Mouse (Mus musculus): Measurements from ENCODE around the gene Cacna1c. TPM values are rescaled to one million over a fixed set of nuclear protein-coding genes. Genes with fewer than 3 reads are reported as not detected.

Cacna1c gene
- polyA plus RNA-seq, 1 experiment from 2014 or later = 8.7 TPM

GRCm38 (mm10) chr6:118938386-118939096 is 257.7 kb downstream of the Cacna1c start:
- no peak overlapping the region for H3K9ac ChIP-seq (ENCODE audit: low read length)
- H3K27ac ChIP-seq (replicated peaks; ENCODE audit: low read depth, low read length) = no peak overlapping the region
- H3K9me3 ChIP-seq (ENCODE audit: control insufficient read depth, low read length) = no peaks in the 10 kb centered on the region
- no peaks in the 10 kb centered on the region for H3K27me3 ChIP-seq (ENCODE audit: control insufficient read depth, insufficient read depth, low read length)
- no peak for DNase-seq (ENCODE audit: low spot score)
- no peak for ATAC-seq (ENCODE audit: insufficient number of reproducible peaks, low FRiP score, low TSS enrichment, low read depth)
- no peak overlapping the region for H3K4me2 ChIP-seq (ENCODE audit: low read depth, severe bottlenecking)
- no peaks in the 10 kb centered on the region for H3K36me3 ChIP-seq (ENCODE audit: control insufficient read depth, insufficient read depth, low read length)
- H3K4me3 ChIP-seq (ENCODE audit: low read depth, low read length) = no peak overlapping the region
- peaks cover 15% of the 10 kb centered on the region for H3K4me1 ChIP-seq (ENCODE audit: control insufficient read depth, insufficient read depth, low read length)
- WGBS = 59% methylated on average over 13 of the region's 13 CpGs

GRCm38 (mm10) chr6:118937536-118937935 is 258.7 kb downstream of the Cacna1c start:
- Histone ChIP-seq H3K27ac (replicated peaks; ENCODE audit: low read depth, low read length) (no peak overlapping the region), H3K9me3 (ENCODE audit: control insufficient read depth, low read length) (no peaks in the 10 kb centered on the region), H3K27me3 (ENCODE audit: control insufficient read depth, insufficient read depth, low read length) (no peaks in the 10 kb centered on the region), H3K4me2 (ENCODE audit: low read depth, severe bottlenecking) (no peak overlapping the region), H3K4me3 (ENCODE audit: low read depth, low read length) (no peak overlapping the region), H3K9ac (ENCODE audit: low read length) (no peak overlapping the region), H3K36me3 (ENCODE audit: control insufficient read depth, insufficient read depth, low read length) (no peaks in the 10 kb centered on the region), H3K4me1 (ENCODE audit: control insufficient read depth, insufficient read depth, low read length) (peaks cover 15% of the 10 kb centered on the region)
- DNase-seq (ENCODE audit: low spot score) = no peak
- ATAC-seq (ENCODE audit: insufficient number of reproducible peaks, low FRiP score, low TSS enrichment, low read depth) = no peak
- WGBS = 92% methylated on average over 5 of the region's 5 CpGs

GRCm38 (mm10) chr6:118935520-118936415 is 260.4 kb downstream of the Cacna1c start:
- DNase-seq (ENCODE audit: low spot score) (no peak), ATAC-seq (ENCODE audit: insufficient number of reproducible peaks, low FRiP score, low TSS enrichment, low read depth) (no peak)
- no peak overlapping the region for H3K27ac ChIP-seq (replicated peaks; ENCODE audit: low read depth, low read length)
- no peaks in the 10 kb centered on the region for H3K9me3 ChIP-seq (ENCODE audit: control insufficient read depth, low read length)
- H3K4me3 ChIP-seq (ENCODE audit: low read depth, low read length) = no peak overlapping the region
- no peak overlapping the region for H3K4me2 ChIP-seq (ENCODE audit: low read depth, severe bottlenecking)
- no peaks in the 10 kb centered on the region for H3K36me3 ChIP-seq (ENCODE audit: control insufficient read depth, insufficient read depth, low read length)
- no peak overlapping the region for H3K9ac ChIP-seq (ENCODE audit: low read length)
- WGBS = 90% methylated on average over 9 of the region's 9 CpGs
- H3K4me1 ChIP-seq (ENCODE audit: control insufficient read depth, insufficient read depth, low read length) = peaks cover 27% of the 10 kb centered on the region
- H3K27me3 ChIP-seq (ENCODE audit: control insufficient read depth, insufficient read depth, low read length) = no peaks in the 10 kb centered on the region

GRCm38 (mm10) chr6:118934243-118934902 is 261.8 kb downstream of the Cacna1c start:
- Histone ChIP-seq H3K27ac (replicated peaks; ENCODE audit: low read depth, low read length) (no peak overlapping the region), H3K9me3 (ENCODE audit: control insufficient read depth, low read length) (no peaks in the 10 kb centered on the region), H3K4me1 (ENCODE audit: control insufficient read depth, insufficient read depth, low read length) (peaks cover 33% of the 10 kb centered on the region), H3K4me3 (ENCODE audit: low read depth, low read length) (no peak overlapping the region), H3K4me2 (ENCODE audit: low read depth, severe bottlenecking) (no peak overlapping the region), H3K36me3 (ENCODE audit: control insufficient read depth, insufficient read depth, low read length) (no peaks in the 10 kb centered on the region), H3K27me3 (ENCODE audit: control insufficient read depth, insufficient read depth, low read length) (no peaks in the 10 kb centered on the region), H3K9ac (ENCODE audit: low read length) (no peak overlapping the region; the same call in 1 of the 2 replicates)
- DNase-seq (ENCODE audit: low spot score) (no peak), ATAC-seq (ENCODE audit: insufficient number of reproducible peaks, low FRiP score, low TSS enrichment, low read depth) (no peak)
- WGBS = 49% methylated on average over 9 of the region's 9 CpGs

GRCm38 (mm10) chr6:118933017-118933594 is 263.1 kb downstream of the Cacna1c start:
- ATAC-seq (ENCODE audit: insufficient number of reproducible peaks, low FRiP score, low TSS enrichment, low read depth) = no peak

GRCm38 (mm10) chr6:118932002-118932700 is 264.1 kb downstream of the Cacna1c start:
- DNase-seq (ENCODE audit: low spot score) (no peak), ATAC-seq (ENCODE audit: insufficient number of reproducible peaks, low FRiP score, low TSS enrichment, low read depth) (no peak)
- H3K9me3 ChIP-seq (ENCODE audit: control insufficient read depth, low read length) = no peaks in the 10 kb centered on the region
- peaks cover 47% of the 10 kb centered on the region for H3K4me1 ChIP-seq (ENCODE audit: control insufficient read depth, insufficient read depth, low read length)
- H3K4me3 ChIP-seq (ENCODE audit: low read depth, low read length) = no peak overlapping the region
- WGBS = 19% methylated on average over 8 of the region's 8 CpGs
- H3K4me2 ChIP-seq (ENCODE audit: low read depth, severe bottlenecking) = no peak overlapping the region
- no peaks in the 10 kb centered on the region for H3K36me3 ChIP-seq (ENCODE audit: control insufficient read depth, insufficient read depth, low read length)
- H3K27me3 ChIP-seq (ENCODE audit: control insufficient read depth, insufficient read depth, low read length) = no peaks in the 10 kb centered on the region
- no peak overlapping the region for H3K9ac ChIP-seq (ENCODE audit: low read length)
- no peak overlapping the region for H3K27ac ChIP-seq (replicated peaks; ENCODE audit: low read depth, low read length)

More at GRCm38 (mm10) chr6:118933017-118933594, 263.1 kb downstream of the Cacna1c start:
- no peaks in the 10 kb centered on the region for H3K27me3 ChIP-seq (ENCODE audit: control insufficient read depth, insufficient read depth, low read length)
- WGBS = 87% methylated on average over 9 of the region's 9 CpGs
- H3K4me1 ChIP-seq (ENCODE audit: control insufficient read depth, insufficient read depth, low read length) = peaks cover 41% of the 10 kb centered on the region
- no peak overlapping the region for H3K4me2 ChIP-seq (ENCODE audit: low read depth, severe bottlenecking)
- no peak for DNase-seq (ENCODE audit: low spot score)
- H3K36me3 ChIP-seq (ENCODE audit: control insufficient read depth, insufficient read depth, low read length) = no peaks in the 10 kb centered on the region
- H3K4me3 ChIP-seq (ENCODE audit: low read depth, low read length) = no peak overlapping the region
- H3K9me3 ChIP-seq (ENCODE audit: control insufficient read depth, low read length) = no peaks in the 10 kb centered on the region
- no peak overlapping the region for H3K27ac ChIP-seq (replicated peaks; ENCODE audit: low read depth, low read length)
- H3K9ac ChIP-seq (ENCODE audit: low read length) = no peak overlapping the region

- Histone ChIP-seq H3K27ac (replicated peaks; ENCODE audit: low read depth, low read length) (peak overlapping the region; percentile 61), H3K4me2 (ENCODE audit: low read depth, severe bottlenecking) (no peak overlapping the region), H3K36me3 (ENCODE audit: control insufficient read depth, insufficient read depth, low read length) (no peaks in the 10 kb centered on the region), H3K27me3 (ENCODE audit: control insufficient read depth, insufficient read depth, low read length) (no peaks in the 10 kb centered on the region), H3K9ac (ENCODE audit: low read length) (no peak overlapping the region), H3K4me1 (ENCODE audit: control insufficient read depth, insufficient read depth, low read length) (peaks cover 55% of the 10 kb centered on the region), H3K9me3 (ENCODE audit: control insufficient read depth, low read length) (no peaks in the 10 kb centered on the region), H3K4me3 (ENCODE audit: low read depth, low read length) (no peak overlapping the region)
- ATAC-seq (ENCODE audit: insufficient number of reproducible peaks, low FRiP score, low TSS enrichment, low read depth) (no peak), DNase-seq (ENCODE audit: low spot score) (no peak)
- WGBS = 63% methylated on average over 3 of the region's 3 CpGs
Measured at GRCm38 (mm10) chr6:118926669-118927068, 269.5 kb downstream of the Cacna1c start.

Data from limb, embryonic 11.5 days (tissue).